Mouse (Mus musculus) ES-Bruce4 (cell line): Measurements from ENCODE around the gene Enah.

Experiments
- CTCF ChIP-seq: IDR thresholded peaks from one replicate; pipeline ENCODE4 v1.8.1; 2011; ENCODE audit warnings: low read depth, low read length
- EP300 ChIP-seq: IDR thresholded peaks from 2 replicates; pipeline ENCODE4 v1.6.1; 2011; ENCODE audit warnings: low read depth, low read length; ENCODE audit not compliant: insufficient read depth
- POLR2A ChIP-seq: IDR thresholded peaks from one replicate; pipeline ENCODE4 v1.8.1; 2011; ENCODE audit warnings: low read length; ENCODE audit not compliant: insufficient read depth

GRCm38 (mm10) chr1:181965277-181965676 lies 54.5 kb downstream of the Enah start:
- TF ChIP-seq CTCF (no peak), POLR2A (no peak), EP300 (no peak)
